Mouse (Mus musculus): Measurements from ENCODE around the gene Kif21b.

Kif21b gene

GRCm38 (mm10) chr1:136130951-136131558 is at the start of gene Kif21b:
Gene Kif21b (plus strand): TSS chr1:136131389.
- DNase-seq (ENCODE audit: low read depth), result peak; percentile 92

DNA sequence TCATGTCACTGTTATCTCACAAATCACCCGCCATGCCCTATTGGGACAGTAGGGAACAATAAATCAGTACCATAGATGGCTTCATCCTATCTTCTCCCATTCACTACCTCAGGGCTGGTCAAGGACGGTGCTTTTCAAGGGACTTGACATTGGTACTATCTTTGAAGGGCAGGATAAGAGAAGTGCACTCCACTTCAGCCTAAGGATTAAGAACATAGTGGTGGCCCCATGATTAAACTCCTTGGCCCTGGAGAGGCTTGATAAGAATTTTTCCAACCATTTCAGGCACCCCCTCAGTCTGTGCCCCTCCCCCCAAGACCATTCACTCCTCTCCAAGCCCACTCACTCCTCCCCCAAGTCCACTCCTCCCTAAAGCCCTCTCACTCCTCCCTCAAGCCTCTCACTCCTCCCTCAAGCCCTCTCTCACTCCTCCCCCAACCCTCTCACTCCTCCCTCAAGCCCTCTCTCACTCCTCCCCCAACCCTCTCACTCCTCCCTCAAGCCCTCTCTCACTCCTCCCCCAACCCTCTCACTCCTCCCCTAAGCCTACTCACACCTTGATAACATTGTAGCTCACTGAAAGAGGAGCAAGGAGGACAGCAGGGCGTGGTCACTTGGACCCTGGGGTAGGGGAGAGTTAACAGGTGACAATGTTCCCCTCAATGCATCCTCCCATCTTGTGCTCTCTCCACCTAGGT is 45.1 kb upstream of the Kif21b start:
- DNase-seq (ENCODE audit: low read depth), result no peak

DNA sequence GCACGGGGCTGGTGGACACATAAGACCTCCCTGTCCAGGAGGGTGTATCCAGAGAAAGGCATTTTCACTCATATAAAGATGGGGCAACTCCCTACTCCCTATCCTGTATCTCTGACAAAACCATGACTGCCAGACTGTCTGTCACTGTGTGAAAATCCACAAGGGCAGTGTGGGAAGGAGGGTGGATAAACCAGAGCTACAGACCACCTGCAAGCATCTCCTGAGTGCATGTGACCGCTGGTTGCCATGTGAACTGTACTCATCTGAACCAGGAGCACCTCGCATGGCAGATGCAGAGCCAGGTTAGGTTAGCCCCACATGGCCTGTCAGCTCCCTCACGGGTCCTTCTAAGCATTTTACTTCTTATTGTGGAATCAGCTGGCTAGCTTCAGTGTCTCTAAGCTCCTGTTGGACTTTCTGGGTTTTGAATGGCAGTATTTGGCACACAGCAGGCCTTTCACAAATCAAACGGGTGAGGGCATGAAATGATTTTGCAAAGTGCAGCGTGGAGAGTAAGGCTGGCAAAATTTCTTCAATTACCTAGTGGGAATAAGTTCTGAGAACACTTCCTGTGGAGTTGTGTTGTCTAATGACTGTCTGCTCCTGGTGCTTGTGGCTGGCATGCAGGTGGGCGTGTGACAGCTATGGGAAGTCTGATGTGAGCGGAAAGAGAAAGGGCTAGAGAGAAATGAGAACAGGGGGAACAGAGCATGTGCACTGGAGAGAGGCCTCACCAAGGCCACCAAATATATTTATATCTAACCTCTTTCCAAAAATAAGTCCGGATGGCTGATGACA is 41.6 kb upstream of the Kif21b start:
- DNase-seq (ENCODE audit: low read depth), result no peak

- no peak for DNase-seq (ENCODE audit: low read depth)
Observed at GRCm38 (mm10) chr1:136093726-136094125, 37.5 kb upstream of the Kif21b start.

DNA sequence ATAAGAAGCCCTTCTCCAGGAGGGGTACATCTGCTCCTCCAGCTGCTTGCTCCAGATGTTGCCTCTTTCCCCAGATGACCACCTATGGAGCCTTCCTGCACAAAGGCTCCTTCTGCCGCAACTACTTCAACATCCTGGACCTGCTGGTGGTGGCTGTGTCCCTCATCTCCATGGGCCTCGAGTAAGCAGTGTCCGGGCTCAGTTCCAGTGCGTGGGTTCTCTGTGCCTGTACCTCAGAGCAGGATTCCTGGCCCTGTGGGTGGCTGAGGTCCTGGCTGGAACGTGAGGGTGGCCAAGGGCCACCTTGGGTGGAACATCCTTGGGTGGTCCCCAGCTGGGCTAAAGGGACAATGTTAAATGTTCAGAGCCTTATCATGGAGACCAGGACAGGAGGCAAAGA is 36.4 kb upstream of the Kif21b start:
- no peak for DNase-seq (ENCODE audit: low read depth)

GRCm38 (mm10) chr1:136102094-136102493 is 29.1 kb upstream of the Kif21b start:
- DNase-seq (ENCODE audit: low read depth), result no peak

DNA sequence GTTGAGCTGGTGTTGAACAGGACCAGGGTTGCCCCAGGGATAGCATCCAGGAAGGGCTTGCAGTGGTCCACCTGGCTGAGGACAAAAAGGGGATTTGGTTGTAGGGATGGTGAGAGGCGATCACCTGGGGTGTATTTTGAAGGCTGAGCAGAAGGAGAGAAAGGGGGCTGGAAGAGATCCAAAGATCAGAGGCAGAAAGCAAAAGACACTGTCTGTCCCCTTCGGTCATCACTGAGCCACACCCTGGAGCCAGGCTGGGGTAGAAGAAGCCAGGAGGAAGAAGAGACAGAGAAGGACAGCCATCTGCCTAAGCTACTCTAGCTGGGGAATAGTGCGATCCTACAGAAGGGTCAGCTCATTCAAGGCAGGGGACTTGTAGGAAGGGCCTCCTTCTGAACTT is 28.6 kb upstream of the Kif21b start:
- no peak for DNase-seq (ENCODE audit: low read depth)

DNA sequence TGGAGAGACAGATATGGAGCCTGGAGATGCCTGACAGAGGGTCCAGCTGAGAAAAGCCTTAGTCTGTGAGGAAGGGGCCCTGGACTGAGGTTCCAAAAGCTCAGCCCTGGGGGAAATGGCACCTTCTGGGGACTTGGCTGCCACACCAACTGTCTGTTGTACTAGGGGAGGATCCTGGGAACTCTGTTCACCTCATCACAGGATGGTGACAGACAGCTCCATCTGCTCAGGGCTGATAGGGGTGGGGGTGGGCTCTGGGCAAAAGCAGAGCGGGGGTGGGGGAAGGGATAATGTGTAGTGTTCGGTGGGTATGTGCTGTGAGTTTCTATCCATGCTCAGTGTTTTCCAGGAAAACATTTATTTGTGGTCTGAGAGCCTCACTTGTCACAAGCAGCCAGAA is 28.2 kb upstream of the Kif21b start:
- DNase-seq (ENCODE audit: low read depth), result no peak

GRCm38 (mm10) chr1:136103696-136104095 is 27.5 kb upstream of the Kif21b start:
- DNase-seq (ENCODE audit: low read depth), result no peak

GRCm38 (mm10) chr1:136104741-136105140 is 26.4 kb upstream of the Kif21b start:
- DNase-seq (ENCODE audit: low read depth), result no peak

DNA sequence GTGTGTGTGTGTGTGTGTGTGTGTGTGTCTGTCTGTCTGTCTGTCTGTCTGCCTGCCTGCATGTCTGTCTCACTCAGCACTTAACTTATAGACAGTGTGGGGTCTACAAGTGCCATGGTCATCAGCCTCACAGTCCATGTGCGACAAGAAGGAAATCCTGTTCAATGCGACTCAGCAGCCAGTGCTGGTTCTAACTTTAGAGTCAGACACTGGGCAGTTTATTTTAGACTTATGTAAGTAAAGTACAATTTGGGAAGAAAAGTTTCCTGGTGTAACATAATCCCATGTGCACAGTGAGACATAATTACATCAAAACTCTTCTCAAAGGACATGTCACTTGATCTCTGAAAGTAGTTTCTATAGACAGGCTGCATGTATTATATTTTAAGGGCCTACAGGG is 21.7 kb upstream of the Kif21b start:
- DNase-seq (ENCODE audit: low read depth), result no peak

- DNase-seq (ENCODE audit: low read depth), result peak; percentile 90
Observed at GRCm38 (mm10) chr1:136116183-136116582, 15.0 kb upstream of the Kif21b start.

GRCm38 (mm10) chr1:136117069-136117468 is 14.1 kb upstream of the Kif21b start:
- peak; percentile 30 for DNase-seq (ENCODE audit: low read depth)

- peak; percentile 72 for DNase-seq (ENCODE audit: low read depth)
Observed at GRCm38 (mm10) chr1:136118875-136119274, 12.3 kb upstream of the Kif21b start.

GRCm38 (mm10) chr1:136119571-136120262 is 11.5 kb upstream of the Kif21b start:
- peak; percentile 31 for DNase-seq (ENCODE audit: low read depth)

DNA sequence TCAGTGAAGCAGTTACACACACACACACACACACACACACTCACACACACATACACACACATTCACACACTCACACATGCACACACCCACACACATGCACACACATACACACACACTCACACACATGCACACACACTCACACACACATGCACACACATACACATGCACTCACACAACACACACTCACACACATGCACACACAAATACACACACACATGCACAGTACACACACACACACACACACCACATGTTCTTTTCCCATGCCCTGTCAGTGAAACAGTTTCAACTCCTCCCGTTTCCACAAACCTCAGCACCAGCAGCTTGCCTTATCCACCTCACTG is 11.0 kb upstream of the Kif21b start:
- peak; percentile 7 for DNase-seq (ENCODE audit: low read depth)

GRCm38 (mm10) chr1:136120785-136121184 is 10.4 kb upstream of the Kif21b start:
- DNase-seq (ENCODE audit: low read depth), result no peak

- no peak for DNase-seq (ENCODE audit: low read depth)
Observed at GRCm38 (mm10) chr1:136122030-136122429, 9.2 kb upstream of the Kif21b start.

GRCm38 (mm10) chr1:136126159-136126765 is 4.9 kb upstream of the Kif21b start:
- DNase-seq (ENCODE audit: low read depth), result peak; percentile 14

- peak; percentile 6 for DNase-seq (ENCODE audit: low read depth)
Observed at GRCm38 (mm10) chr1:136126895-136127294, 4.3 kb upstream of the Kif21b start.

GRCm38 (mm10) chr1:136127856-136128255 is 3.3 kb upstream of the Kif21b start:
- peak; percentile 65 for DNase-seq (ENCODE audit: low read depth)

DNA sequence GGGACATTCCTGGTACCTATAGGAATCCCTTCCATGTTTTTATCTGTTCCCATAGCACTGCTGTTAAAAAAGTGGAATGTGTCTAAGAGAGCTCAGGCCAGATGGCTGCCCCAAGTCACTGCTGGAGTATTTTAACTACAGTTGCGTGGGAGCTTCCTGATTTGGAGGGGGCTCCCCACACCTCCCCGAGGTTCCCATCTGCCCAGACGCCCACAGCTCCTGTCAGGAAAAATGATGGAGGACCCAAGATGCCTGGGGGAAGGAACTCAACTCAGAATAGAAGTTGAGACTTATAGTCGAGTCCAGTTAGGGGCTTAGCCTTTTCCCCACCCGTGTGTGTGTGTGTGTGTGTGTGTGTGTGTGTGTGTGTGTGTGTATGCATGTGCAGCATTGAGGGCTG is 2.8 kb upstream of the Kif21b start:
- peak; percentile 23 for DNase-seq (ENCODE audit: low read depth)
